Mouse (Mus musculus) heart, embryonic 10.5 days (tissue): Measurements from ENCODE around the gene Prkch. TPM values are rescaled to one million over a fixed set of nuclear protein-coding genes. Genes with fewer than 3 reads are reported as not detected.

Experiments
- DNase-seq: peaks from one replicate; pipeline ENCODE4 v3.0.0-alpha.2; 2017; ENCODE audit warnings: low spot score
- H3K27ac ChIP-seq: fragments of 300-500 bp; sonication (generic); 2 replicates; pipeline ENCODE4 v1.5.1; 2016; ENCODE audit warnings: mild to moderate bottlenecking
- H3K27me3 ChIP-seq: fragments of 300-500 bp; sonication (generic); 2 replicates; pipeline ENCODE4 v1.6.1; 2016; ENCODE audit warnings: mild to moderate bottlenecking; ENCODE audit not compliant: poor library complexity, insufficient read depth, severe bottlenecking
- H3K36me3 ChIP-seq: fragments of 300-500 bp; sonication (generic); 2 replicates; pipeline ENCODE4 v1.6.1; 2016; ENCODE audit warnings: mild to moderate bottlenecking, moderate library complexity
- H3K4me1 ChIP-seq: fragments of 300-500 bp; sonication (generic); 2 replicates; pipeline ENCODE4 v1.6.1; 2016; ENCODE audit warnings: mild to moderate bottlenecking
- H3K4me3 ChIP-seq: fragments of 300-500 bp; sonication (generic); 2 replicates; pipeline ENCODE4 v1.5.1; 2016; ENCODE audit warnings: mild to moderate bottlenecking, moderate library complexity
- H3K9me3 ChIP-seq: fragments of 300-500 bp; sonication (generic); 2 replicates; pipeline ENCODE4 v1.6.1; 2016; ENCODE audit warnings: mild to moderate bottlenecking, moderate library complexity
- WGBS: fragments of 180-500 bp; shearing (Covaris S2); methylation state at CpG from one replicate; pipeline ENCODE4 v1.1.7; 2016; 5-methylcytosine and 5-hydroxymethylcytosine counted together
- polyA plus RNA-seq: library from polyadenylated mRNA; unstranded; fragments of >200 nt; fragmentation: Nextera tagmentation; extraction: Ambion mirVana; gene quantifications from 2 replicates; pipeline ENCODE4 v1.2.1, GENCODE M21; 2016

The Prkch gene
- polyA plus RNA-seq, 1 experiment from 2014 or later, result 16.9 TPM

- 15% methylated on average over 8 of the region's 8 CpGs for WGBS
- DNase-seq, result no peak
- Histone ChIP-seq H3K9me3 (no peaks in the 10 kb centered on the region), H3K4me1 (peaks cover 16% of the 10 kb centered on the region), H3K27ac (no peak overlapping the region), H3K4me3 (no peak overlapping the region), H3K36me3 (no peaks in the 10 kb centered on the region), H3K27me3 (no peaks in the 10 kb centered on the region)
Observed at GRCm38 (mm10) chr12:73632671-73633244, 48.2 kb downstream of the Prkch start.

DNA sequence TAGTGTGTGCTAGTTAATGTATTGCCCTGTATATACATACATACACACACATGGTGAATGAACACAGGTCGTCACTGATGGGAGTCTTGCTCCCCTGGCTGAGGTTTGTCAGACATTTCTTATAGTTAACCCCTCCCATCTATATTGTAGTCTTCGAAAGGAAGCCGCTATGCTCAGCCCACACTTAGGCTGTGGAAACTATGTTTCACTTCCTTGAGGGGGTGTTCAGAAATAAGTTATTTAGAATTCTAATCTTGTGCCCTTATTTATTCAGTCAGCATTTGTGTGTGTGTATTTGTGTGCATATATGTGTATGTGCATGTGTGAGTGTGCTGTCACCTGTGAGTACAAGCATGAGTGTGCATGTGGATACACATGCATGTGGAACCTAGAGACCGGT lies 49.1 kb downstream of the Prkch start:
- WGBS, result 78% methylated on average over 4 of the region's 4 CpGs
- no peak for DNase-seq
- Histone ChIP-seq H3K27me3 (no peaks in the 10 kb centered on the region), H3K4me3 (no peak overlapping the region), H3K9me3 (no peaks in the 10 kb centered on the region), H3K36me3 (no peaks in the 10 kb centered on the region), H3K4me1 (peaks cover 16% of the 10 kb centered on the region), H3K27ac (no peak overlapping the region)

- no peaks in the 10 kb centered on the region for H3K27me3 ChIP-seq
- H3K4me1 ChIP-seq, result no peaks in the 10 kb centered on the region
- no peaks in the 10 kb centered on the region for H3K36me3 ChIP-seq
- no peak for DNase-seq
- H3K27ac ChIP-seq, result no peak overlapping the region
- no peaks in the 10 kb centered on the region for H3K9me3 ChIP-seq
- WGBS, result 71% methylated on average over 2 of the region's 2 CpGs
- H3K4me3 ChIP-seq, result no peak overlapping the region
Observed at GRCm38 (mm10) chr12:73639571-73639970, 55.0 kb downstream of the Prkch start.

GRCm38 (mm10) chr12:73641183-73641582 lies 56.6 kb downstream of the Prkch start:
- DNase-seq, result no peak
- Histone ChIP-seq H3K9me3 (no peaks in the 10 kb centered on the region), H3K27me3 (no peaks in the 10 kb centered on the region), H3K4me3 (no peak overlapping the region), H3K36me3 (no peaks in the 10 kb centered on the region), H3K27ac (no peak overlapping the region), H3K4me1 (no peaks in the 10 kb centered on the region)
- 82% methylated on average over 13 of the region's 13 CpGs for WGBS

DNA sequence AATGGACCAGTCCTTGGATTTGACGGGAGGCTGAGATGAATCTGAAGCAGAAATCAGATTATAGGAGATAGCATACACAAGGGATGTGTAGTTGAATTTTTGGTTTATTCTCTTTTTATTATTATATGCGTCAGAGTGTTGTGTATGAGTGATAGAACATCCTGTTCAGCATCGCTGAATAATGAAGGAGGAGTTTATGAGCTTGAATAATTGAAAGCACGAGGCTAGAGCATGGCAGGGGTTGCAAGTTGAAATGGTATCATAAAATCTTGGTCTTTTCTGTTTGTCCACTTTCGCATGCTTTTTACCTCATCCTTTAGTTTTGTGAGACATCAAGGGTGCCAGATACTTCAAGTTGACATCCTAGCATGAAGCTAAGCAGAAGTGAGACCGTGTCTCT lies 60.6 kb downstream of the Prkch start:
- Histone ChIP-seq H3K4me1 (peaks cover 4% of the 10 kb centered on the region; the same call in 1 of the 2 replicates), H3K36me3 (no peaks in the 10 kb centered on the region), H3K9me3 (no peaks in the 10 kb centered on the region), H3K27me3 (no peaks in the 10 kb centered on the region), H3K27ac (no peak overlapping the region), H3K4me3 (no peak overlapping the region)
- WGBS, result 86% methylated on average over 6 of the region's 6 CpGs
- DNase-seq, result no peak

- 41% methylated on average over 2 of the region's 2 CpGs for WGBS
- H3K36me3 ChIP-seq, result no peaks in the 10 kb centered on the region
- H3K4me3 ChIP-seq, result no peak overlapping the region
- no peaks in the 10 kb centered on the region for H3K27me3 ChIP-seq
- no peak overlapping the region for H3K27ac ChIP-seq
- H3K4me1 ChIP-seq, result peaks cover 4% of the 10 kb centered on the region; the same call in 1 of the 2 replicates
- DNase-seq, result no peak
- no peaks in the 10 kb centered on the region for H3K9me3 ChIP-seq
Observed at GRCm38 (mm10) chr12:73647686-73648085, 63.1 kb downstream of the Prkch start.

DNA sequence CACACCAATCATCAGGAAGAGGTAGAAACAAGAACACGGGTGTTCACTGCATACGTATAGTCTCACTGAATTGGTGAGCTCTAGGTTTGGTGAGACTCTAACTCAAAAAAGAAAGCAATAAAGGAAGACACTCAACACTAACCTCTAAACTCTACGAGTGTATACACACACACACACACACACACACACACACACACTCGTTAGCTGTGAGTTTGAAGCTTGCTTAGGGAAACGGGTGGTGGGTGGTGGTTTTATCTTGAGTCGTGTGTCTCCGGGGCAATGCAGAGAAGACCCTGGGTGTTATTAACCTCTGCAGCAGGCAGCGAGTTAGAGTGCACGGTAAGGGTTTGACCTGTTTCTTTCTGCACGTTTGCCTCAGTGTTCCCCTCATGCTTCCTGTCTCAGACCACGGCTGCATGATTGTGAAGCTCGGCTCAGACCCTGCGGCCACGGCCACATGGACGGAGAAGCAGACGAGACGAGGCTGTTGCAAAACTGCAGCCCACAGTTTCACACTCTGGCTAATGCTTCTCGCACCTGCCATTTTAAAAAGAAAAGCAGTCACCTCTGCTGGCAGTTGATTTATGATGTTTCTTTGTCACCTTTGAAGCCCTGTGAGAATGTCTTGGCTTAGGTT lies 72.1 kb downstream of the Prkch start:
- WGBS, result 74% methylated on average over 18 of the region's 18 CpGs
- no peak for DNase-seq
- no peak overlapping the region for H3K4me3 ChIP-seq
- no peak overlapping the region for H3K27ac ChIP-seq
- no peaks in the 10 kb centered on the region for H3K36me3 ChIP-seq
- peaks cover 7% of the 10 kb centered on the region; the same call in 1 of the 2 replicates for H3K4me1 ChIP-seq
- H3K27me3 ChIP-seq, result no peaks in the 10 kb centered on the region
- no peaks in the 10 kb centered on the region for H3K9me3 ChIP-seq

DNA sequence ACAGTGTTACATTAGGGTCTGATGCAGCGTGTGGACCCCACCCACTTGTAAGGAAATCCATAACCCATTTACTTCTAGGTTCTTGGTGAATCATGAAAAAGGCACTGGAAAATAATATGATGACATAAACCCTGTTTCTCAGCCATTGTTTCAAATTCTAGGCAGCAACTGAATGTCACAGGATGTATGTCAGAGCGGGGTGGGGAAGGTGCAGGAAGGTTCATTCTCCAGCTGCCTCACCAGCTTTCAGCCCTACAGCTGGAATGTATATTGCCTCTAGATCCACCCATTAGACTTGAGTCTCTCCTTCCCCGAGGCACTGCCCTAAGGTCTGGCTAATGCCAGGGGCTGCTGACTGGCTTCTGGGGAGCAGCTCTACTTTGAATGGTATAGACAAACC lies 78.8 kb downstream of the Prkch start:
- peaks cover 22% of the 10 kb centered on the region; the same call in 1 of the 2 replicates for H3K4me1 ChIP-seq
- 68% methylated on average over 3 of the region's 3 CpGs for WGBS
- H3K27ac ChIP-seq, result no peak overlapping the region
- H3K4me3 ChIP-seq, result no peak overlapping the region
- H3K36me3 ChIP-seq, result no peaks in the 10 kb centered on the region
- DNase-seq, result no peak
- no peaks in the 10 kb centered on the region for H3K27me3 ChIP-seq
- no peaks in the 10 kb centered on the region for H3K9me3 ChIP-seq

- no peak overlapping the region for H3K4me3 ChIP-seq
- H3K36me3 ChIP-seq, result no peaks in the 10 kb centered on the region
- no peaks in the 10 kb centered on the region for H3K27me3 ChIP-seq
- H3K9me3 ChIP-seq, result no peaks in the 10 kb centered on the region
- 91% methylated on average over 2 of the region's 2 CpGs for WGBS
- no peak for DNase-seq
- H3K4me1 ChIP-seq, result peaks cover 23% of the 10 kb centered on the region
- H3K27ac ChIP-seq, result no peak overlapping the region
Observed at GRCm38 (mm10) chr12:73666701-73667100, 82.1 kb downstream of the Prkch start.

DNA sequence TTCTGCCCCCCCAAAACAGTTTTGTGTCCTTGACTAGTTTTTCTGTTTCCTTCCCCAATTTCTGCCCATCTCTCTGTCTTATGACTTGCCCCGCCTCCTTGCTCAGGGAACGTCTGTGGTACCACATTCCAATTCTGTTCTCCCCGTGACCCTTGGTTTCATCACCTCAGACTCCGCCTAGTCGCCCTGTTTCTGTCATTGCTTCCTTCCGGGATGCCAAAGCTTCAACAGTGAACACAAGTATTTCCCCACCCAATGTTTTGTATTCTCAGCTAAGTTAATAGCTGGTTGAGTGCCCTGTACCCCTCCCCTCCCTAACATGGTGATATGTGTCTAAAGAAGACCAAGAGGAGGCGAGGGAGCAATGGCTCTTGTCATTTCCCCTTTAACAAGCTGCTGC lies 83.0 kb downstream of the Prkch start:
- Histone ChIP-seq H3K36me3 (no peaks in the 10 kb centered on the region), H3K27ac (no peak overlapping the region), H3K4me1 (peaks cover 20% of the 10 kb centered on the region), H3K9me3 (no peaks in the 10 kb centered on the region), H3K4me3 (no peak overlapping the region), H3K27me3 (no peaks in the 10 kb centered on the region)
- no peak for DNase-seq
- WGBS, result 76% methylated on average over 7 of the region's 7 CpGs

DNA sequence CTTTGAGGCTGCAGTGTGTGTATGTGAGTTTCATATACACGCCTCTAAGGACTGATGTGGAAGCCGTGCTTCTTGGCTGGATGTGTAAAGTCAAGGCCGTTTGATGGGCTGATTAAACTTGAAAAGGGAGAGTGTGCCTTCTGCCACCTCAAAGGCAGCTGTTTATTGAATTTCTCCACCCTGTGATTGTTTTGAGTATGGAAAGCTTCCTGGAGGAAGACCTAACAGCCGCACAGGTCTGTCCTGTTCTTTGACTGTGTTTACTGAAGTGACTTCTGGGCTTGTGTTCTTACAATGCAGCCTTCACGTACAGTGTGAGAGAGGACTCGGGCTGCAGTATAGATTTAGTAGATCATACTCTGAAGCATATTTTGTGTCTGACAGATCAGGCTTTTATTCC lies 86.1 kb downstream of the Prkch start:
- WGBS, result 76% methylated on average over 6 of the region's 6 CpGs
- H3K36me3 ChIP-seq, result no peaks in the 10 kb centered on the region
- no peaks in the 10 kb centered on the region for H3K9me3 ChIP-seq
- H3K27ac ChIP-seq, result no peak overlapping the region
- no peak for DNase-seq
- peaks cover 29% of the 10 kb centered on the region for H3K4me1 ChIP-seq
- no peaks in the 10 kb centered on the region for H3K27me3 ChIP-seq
- H3K4me3 ChIP-seq, result no peak overlapping the region

- Histone ChIP-seq H3K27me3 (no peaks in the 10 kb centered on the region), H3K9me3 (no peaks in the 10 kb centered on the region), H3K36me3 (no peaks in the 10 kb centered on the region), H3K4me1 (peaks cover 31% of the 10 kb centered on the region), H3K27ac (peak overlapping the region; percentile 65; the same call in 1 of the 2 replicates), H3K4me3 (no peak overlapping the region)
- no peak for DNase-seq
- WGBS, result 38% methylated on average over 3 of the region's 3 CpGs
Observed at GRCm38 (mm10) chr12:73671540-73671939, 86.9 kb downstream of the Prkch start.

DNA sequence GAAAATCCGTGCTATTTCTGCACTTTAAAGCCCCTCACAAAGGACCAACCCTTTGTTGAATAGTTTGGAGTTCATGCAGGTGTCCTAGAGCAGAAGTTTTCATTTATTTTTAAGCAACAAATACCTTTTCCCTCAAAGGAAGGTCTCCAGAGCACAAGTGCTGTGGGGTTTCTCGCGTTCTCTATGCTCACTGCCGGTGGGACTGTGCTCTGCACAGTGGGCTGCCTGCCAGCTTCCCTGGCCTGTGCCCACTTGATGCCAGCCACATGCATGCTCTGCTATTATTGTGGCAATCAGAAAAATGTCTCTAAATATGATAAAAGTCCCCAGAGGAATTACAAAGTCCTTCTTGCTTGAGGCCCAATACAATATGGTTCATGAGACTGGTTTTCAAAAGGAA lies 87.4 kb downstream of the Prkch start:
- Histone ChIP-seq H3K4me1 (peaks cover 31% of the 10 kb centered on the region), H3K27ac (peak overlapping the region; percentile 65; the same call in 1 of the 2 replicates), H3K36me3 (no peaks in the 10 kb centered on the region), H3K9me3 (no peaks in the 10 kb centered on the region), H3K4me3 (no peak overlapping the region), H3K27me3 (no peaks in the 10 kb centered on the region)
- 73% methylated on average over 4 of the region's 4 CpGs for WGBS
- no peak for DNase-seq

DNA sequence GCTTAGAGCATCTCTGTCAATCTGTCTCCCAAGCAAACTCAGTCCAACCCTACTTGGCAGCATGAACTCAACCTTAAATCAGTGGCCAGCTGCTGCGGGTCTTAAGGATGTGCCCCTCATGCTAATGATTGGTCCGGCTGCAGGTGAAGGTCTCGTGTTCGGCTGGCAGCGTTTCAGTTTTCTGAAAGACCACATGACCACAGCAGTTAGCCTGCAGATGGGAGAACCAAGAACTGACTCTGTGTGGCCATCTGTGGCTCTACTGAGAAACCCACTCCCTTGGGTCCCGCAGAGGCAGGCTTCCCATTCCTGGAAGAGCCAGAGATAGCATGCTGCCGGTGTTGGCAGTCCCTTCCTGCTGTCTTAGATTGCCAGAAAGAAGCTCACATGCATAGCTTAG lies 89.2 kb downstream of the Prkch start:
- no peak for DNase-seq
- Histone ChIP-seq H3K27me3 (no peaks in the 10 kb centered on the region), H3K4me3 (no peak overlapping the region), H3K36me3 (no peaks in the 10 kb centered on the region), H3K9me3 (no peaks in the 10 kb centered on the region), H3K27ac (no peak overlapping the region), H3K4me1 (peaks cover 46% of the 10 kb centered on the region)
- WGBS, result 75% methylated on average over 7 of the region's 7 CpGs
